Mouse (Mus musculus): ENCODE measurements at regions not wholly inside any gene's neighbourhood (a gene's known extent, or its start where the extent isn't known, plus 50 kb on each side); places are given as distances from the start of the nearest gene placed in this dataset.

- TF ChIP-seq POLR2A (IDR thresholded peaks at IDR 0.05; ENCODE audit: extremely low read depth, insufficient read depth, low read length): no peak
- no peak for TF ChIP-seq CTCF (IDR thresholded peaks at IDR 0.05; ENCODE audit: low read depth, low read length)
Measured at GRCm38 (mm10) chr4:25464792-25465590, 183.4 kb upstream of the Ufl1 start.
